Mouse (Mus musculus): ENCODE data around the gene Zfx.

Gene Zfx

DNA sequence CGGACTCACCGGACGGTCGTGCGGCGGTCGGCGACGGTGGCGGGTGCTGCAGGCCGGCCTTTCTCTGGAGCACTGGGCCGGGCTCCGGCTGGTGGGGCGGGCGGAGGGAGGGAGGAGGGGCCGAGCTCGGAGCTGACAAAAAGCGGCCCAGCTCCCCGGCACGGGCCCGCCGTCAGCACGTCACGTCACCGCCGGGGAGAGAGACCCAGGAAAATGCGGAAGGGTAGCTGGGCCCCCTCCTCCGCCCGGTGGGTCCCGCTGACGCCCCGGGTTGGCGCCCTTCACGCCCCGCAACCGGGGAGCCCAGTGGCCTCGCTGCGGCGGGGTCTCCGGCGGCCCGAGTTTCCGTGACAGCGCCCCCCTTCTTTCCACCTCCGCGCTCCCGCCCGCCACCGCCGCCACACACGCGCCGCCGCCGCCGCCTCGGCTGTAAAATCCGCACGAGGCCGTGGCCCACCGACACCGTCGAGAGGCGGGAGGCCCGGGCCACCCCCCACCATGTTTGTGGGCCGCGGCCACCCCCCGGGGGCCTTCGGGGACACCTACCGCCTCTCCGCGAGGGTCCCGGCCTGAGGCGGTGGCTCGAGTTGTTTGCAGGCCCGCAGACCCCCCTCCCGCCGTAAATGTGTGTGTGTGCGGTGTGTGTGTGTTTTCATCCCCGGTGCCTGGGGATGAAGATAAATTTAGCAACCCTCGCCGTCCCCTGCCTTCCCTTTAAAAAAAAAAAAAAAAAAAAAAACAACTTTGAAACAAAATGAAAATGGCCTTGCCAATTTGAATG is at the start of gene Zfx:
Zfx (minus strand) TSS at position 644 of the 781 bp plus-strand sequence.
- peak; percentile 20 to 28 for DNase-seq (ENCODE audit: low spot score in 2 of 2)

DNA sequence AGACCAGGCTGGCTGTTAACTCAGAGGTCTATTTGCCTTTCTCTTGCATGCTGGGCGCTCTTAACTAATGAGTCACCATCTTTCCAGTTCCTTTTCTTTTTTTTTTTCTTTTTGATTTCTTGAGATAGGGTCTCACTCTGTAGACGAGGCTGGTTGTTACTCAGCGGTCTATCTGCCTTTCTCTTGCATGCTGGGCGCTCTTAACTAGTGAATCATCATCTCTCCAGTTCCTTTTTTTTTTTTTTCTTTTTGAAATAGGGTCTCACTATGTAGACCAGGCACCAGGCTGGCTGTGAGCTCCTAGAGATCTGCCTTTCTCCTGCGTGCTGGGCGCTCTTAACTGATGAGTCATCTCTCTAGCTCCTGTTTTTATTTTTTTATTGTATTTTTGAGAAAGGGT is 45.8 kb upstream of the Zfx start:
- DNase-seq (ENCODE audit: low spot score in 2 of 2) = no peak

DNA sequence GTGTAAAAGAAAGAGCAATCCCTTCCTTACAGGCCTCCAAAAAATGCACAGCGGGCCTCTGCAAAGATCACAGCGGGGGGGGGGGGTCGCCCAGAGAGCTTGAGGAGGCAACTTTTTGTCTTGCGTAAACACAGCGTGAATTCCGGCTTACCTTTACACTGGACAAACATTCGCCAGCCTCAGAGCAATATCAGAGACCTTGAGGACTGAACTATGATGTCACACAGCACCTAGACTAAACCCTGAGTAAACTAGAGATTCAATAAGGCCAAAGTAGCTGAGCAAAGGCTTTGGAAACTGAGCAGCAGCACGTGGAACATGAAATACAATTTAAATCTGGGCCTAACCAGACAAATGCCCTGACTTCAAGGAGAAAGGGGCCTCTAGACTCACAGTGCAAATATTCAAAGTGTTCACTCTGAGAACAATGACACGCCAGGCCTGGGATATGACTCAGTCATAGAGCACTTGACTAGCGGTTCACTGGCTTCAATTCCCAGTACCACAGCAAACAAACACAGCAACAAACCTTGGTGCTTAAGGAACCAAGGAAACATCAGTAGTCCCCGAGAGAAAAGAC is 28.8 kb upstream of the Zfx start:
- DNase-seq (ENCODE audit: low spot score in 2 of 2) = no peak

DNA sequence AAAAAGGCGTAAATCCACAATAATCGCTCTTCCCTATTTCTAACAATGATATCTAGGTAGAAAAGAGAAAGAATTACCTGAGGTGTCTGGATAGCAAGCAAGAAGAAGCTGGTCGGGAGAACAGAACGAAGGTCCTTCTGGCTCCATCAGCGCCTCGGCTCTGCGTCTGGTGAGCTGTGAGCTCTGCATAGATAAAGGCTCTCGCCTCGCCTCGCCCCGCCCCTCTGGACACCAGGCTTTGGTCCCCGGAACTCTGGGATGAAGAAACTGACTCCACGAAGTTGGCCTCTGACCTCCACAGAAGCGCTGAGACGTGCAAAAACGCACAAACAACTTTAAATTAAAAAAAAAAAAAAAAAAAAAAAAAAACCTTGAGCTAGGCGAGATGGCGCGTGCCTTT is 27.0 kb upstream of the Zfx start:
- no peak for DNase-seq (ENCODE audit: low spot score in 2 of 2)

DNA sequence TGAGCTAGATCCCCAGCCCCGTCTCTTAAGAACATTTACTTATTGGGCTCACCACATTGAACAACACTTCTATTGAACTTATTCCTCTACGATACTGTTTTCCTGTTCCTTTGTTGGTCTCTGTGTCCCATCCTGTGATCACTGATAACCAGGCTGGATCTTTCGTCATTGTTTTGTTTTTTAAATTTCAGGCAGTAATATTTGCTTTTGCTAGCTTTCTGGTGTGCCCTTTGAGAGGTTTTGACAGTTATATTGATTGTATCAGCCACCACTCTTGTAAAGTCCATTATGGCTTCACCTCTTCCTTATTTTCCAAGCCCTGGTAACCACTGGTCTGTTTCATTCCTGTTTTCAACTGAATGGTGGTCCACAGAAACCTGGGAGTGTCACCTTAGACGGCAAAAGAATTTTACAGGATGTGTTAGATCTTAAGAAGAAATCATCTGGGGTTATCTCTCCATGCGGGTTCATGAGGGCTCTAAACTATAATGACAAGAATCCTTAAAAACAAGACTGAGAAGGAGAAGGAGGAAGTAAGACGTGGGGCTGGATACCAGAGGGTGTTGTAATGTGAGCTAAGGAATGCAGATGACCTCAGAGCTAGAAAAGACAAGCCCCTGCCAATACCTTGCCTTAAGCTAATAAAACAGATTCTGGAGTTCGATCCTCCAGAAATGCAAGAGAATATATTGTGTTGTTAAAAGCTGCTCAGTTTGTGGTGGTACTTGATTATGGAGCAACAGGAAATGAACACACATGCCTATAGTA is 18.7 kb upstream of the Zfx start:
- no peak for DNase-seq (ENCODE audit: low spot score in 2 of 2)

DNA sequence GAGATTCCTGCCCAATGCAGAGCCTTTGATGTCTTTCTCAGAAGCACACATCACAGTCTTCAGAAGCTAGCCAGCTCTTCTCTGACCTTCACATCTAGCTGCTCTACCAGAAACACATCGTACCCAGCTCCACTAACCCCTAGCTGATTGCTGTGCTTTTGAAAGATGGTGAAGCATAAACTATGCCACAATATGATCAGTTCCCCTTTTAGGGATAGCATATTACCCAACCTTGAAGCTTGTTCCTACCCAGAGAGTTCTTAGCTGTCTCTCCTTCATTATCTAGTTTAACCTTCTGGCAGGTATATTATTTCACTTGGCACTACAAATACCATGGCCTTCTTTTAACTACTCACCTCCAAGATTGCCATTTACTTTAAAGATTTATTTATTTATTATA is 16.6 kb upstream of the Zfx start:
- DNase-seq (ENCODE audit: low spot score in 2 of 2) = no peak

DNA sequence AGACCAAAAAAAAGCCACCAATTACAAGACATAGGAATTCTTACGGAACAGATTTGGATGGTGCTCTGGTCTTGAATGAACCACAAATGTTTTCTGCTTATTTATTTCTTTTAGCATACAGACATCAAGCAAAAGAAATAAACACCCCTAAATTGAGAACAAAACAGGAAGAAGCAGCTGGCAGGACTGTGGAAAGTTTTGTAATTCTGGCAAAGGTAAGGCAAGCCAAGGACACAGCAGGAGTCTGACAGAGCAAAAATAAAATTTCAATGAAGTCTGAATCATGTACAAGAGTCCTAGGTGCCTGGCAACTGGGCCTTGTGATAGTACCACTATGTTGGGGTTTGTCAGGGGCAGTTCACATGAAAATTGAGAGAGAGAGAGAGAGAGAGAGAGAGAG is 14.8 kb upstream of the Zfx start:
- DNase-seq (ENCODE audit: low spot score in 2 of 2) = no peak

DNA sequence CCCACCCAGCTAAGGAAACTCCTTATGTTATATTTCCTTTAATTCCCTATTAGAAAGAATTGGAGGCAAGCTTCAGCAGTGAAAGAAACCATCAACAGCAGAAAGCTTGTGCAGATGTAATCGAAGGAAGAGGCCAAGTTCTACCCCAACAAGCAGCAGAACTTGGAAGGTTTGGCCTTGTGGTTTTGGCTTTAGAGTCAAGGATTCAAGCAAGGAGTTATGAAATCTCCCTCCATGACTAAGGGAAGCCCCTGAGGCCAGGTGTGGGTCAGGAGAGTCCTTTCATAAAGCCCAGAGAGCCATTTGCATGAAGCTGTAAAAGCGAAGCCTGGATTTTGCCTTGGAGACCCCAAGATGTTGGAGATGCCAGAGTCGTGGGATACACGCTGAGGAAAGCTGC is 11.6 kb upstream of the Zfx start:
- DNase-seq (ENCODE audit: low spot score in 2 of 2) = no peak

DNA sequence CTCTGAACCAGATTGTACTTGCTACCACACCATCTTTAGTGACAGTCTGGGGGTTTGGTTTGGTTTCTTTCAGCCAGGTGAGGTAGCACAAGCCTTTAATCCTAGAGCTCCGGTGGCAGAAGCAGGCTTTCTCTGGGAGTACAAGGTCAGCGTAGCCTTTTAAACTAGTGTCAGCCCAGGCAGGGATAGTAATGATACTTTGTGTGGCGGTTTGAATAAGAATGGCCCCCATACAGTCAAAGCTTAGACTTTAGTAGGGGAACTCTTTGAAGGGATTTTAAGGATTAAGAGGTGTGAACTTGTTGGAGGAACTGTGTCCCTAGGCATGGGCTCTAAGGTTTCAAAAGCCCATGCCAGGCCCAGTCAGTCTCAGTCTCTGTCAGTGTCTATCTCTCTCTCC is 10.0 kb upstream of the Zfx start:
- no peak for DNase-seq (ENCODE audit: low spot score in 2 of 2)

DNA sequence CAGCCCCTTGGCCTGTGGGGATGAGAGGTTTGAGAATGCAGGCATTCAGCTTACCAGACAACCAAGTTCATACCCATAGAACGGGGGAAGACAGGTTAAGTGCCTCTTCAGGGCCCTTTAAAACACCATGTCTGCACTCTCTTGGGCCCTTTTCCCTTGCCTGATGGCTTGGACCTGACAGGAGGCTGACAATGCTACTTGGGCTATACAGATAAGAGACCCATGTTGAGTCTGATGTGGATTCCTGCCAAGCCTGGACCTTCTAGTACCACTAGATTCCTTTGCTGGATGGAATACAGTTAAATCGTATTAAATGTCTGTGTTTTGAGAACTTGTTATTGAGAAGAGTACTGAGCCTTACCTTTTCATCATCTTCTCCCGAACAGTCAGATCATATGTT is 8.7 kb upstream of the Zfx start:
- DNase-seq (ENCODE audit: low spot score in 2 of 2) = no peak

DNA sequence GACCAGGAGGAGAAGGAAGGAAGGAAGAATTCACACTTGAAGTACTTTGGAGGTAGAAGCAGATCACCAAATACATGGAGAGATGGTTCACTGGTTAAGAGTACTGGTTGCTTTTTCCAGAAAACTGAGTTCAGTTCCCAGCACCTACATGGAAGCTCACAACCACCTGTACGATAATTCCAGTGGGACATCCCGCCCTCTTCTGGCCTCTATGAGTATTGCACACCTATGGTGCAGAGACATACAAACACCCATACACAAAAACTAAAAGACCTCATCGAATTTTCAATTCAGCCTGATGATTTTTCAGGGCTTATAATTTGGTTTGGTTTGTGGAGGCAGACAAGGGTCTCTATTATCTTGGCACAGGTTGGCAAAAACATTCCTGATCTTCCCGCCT is 6.2 kb upstream of the Zfx start:
- DNase-seq (ENCODE audit: low spot score in 2 of 2) = no peak

DNA sequence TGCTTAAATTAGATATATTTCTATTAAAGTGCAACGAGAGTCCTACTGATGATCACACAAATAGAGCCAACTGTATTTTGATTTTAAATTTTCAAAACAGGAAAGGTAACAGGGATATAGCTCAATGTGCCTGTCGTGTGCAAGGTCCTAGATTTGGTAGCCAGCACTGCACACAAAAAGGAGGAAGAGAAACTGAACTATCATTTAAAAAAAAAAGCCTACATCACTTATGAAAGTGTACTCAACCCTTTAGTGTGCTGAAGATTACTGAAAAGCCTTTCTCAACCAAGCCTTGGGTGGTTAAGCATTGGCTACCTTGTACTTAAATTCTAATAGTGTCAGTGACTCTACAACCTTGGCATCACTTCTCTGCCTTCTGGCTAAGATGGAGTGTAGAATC is 2.4 kb upstream of the Zfx start:
- no peak for DNase-seq (ENCODE audit: low spot score in 2 of 2)

DNA sequence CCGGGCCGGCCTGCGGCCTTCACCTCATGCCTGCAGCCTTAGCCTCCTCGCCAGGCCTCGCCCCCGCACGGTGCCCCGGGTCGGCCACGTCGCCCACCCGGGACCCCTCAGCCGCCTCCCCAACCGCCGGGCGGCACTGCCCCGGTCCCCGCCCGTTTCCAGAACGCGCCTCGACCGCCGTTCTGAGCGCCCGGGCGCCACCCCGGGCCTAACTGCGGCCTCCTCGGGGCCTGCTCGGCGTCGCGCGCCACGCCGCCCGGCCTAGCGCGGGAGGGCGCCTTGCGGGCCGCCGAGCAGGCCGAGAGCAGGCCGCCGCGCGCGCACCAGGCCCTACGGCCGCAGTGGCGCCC is 818 bp downstream of the Zfx start:
- no peak for DNase-seq (ENCODE audit: low spot score in 2 of 2)

DNA sequence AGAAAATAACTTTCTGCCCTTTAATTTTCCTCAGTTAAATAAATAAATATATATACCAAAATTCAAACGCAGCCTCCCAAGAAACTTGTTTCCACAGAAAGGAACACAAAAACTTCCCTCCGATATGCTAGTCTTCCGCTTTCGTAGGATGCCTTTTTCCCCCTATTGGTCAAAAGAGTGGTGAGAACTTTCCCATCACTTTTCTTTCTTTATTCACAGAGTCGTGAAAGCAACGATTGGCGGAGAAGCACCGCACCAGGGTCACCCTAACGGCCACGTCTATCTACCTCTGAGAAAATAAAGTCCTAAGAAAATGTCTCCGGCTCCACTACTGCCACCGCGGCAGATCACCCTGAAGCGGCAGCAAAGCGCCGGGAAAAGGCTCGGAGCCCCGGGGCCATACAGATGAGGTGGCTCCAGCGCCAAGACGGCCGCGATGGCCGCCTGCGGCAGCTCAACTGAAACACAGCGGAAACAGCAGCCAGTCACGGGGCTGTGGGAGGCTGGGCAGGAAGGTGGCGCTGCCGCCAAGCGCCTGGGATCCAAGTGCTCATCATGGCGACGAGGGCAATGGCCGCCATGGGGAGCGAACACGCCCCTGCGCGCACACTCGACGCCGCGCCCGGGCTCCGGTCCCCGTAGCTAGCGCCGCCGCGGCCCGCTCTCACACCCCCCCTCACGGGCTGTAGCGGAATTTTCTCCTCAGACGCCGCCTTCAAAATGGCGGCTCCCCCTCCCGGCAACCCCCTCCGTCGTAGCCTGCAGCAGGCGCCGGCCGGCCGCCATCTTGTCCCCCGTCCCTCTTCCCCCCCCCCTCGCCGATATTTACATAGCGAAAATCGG is 1.4 kb downstream of the Zfx start:
- peak; percentile 61 to 65 for DNase-seq (ENCODE audit: low spot score in 2 of 2)

DNA sequence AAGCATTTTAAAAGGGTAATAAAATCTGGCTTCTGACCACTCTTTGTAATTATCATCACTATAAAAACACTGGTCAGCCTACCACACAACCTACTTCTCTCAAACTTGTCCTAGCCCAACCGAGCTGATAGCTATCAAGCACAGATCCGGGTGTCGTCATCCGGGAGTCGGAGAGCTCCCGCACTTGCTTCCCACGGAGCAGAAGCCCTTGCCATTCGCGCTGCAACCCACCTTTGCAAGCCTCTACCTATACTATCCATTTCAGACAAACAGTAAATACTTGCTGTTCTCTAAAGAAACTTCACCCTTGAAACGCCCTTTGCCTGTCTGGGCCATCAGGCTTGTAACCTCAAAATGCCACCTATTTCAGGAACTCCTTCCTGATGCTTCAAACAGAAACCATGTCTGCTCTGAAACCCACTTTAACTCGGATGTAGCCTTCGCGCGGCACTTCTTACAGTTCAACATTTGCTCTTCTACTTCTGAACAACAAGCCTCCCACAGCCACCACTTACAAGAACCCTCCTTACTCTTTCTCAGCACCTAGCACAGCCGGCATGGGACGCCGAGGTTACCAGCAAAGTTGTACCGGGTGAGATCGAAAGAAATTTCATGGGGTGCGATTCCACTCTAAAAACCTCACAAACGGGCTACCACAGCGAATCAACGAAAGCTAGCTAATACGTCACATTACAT is 2.2 kb downstream of the Zfx start:
- DNase-seq (ENCODE audit: low spot score in 2 of 2) = no peak

DNA sequence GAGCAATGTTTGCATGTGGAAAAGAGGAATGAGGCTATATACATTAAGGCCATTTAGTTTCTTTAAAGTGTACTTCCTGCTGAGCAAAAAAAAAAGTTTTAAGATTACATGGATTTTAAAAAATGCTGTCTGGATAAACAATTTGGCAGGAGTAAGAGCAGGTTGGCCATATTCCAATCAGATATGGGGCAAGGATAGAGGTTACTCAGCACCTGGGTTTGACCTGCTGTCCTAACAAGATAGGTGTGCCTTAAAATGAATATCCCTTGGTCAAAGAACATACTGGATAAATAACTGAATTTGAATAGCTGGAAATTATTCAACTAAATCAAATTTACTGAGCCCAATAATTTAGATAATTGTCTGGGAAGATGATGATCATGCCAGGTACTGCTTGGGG is 5.2 kb downstream of the Zfx start:
- no peak for DNase-seq (ENCODE audit: low spot score in 2 of 2)

DNA sequence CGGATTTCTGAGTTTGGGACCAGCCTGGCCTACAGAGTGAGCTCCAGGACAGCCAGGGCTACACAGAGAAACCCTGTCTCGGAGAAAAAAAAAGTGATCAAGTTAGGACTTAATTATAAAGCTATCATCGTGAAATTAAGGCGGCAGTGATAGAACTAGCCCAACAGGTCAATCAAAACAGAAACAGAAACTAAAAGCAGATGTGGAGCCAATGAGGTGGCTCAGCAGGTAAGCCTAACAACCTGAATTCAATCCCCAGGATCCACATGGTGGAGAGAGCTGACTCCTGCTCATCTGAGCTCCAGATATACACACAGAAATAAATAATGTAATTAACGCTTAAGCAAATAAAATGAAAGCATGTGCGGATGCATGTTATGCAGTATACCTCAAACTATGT is 7.6 kb downstream of the Zfx start:
- no peak for DNase-seq (ENCODE audit: low spot score in 2 of 2)

DNA sequence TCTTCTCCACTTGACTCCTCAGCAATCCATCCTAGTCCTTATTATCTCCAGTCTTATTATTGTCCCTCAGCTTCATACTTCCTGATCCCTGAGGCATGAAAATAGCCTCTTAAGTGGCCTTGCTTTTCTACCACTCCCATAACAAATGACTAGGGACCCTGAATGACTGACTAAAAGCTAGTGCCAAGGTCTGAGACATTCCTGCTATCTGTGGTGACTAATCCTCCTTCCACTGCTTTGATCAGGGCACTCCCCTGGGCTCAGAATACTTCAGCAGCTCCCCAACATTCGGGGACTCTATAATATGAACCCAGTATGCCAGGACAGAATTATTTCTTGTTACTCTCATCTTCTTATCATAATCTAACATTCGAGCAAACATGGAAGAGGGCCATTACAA is 17.5 kb downstream of the Zfx start:
- no peak for DNase-seq (ENCODE audit: low spot score in 2 of 2)

DNA sequence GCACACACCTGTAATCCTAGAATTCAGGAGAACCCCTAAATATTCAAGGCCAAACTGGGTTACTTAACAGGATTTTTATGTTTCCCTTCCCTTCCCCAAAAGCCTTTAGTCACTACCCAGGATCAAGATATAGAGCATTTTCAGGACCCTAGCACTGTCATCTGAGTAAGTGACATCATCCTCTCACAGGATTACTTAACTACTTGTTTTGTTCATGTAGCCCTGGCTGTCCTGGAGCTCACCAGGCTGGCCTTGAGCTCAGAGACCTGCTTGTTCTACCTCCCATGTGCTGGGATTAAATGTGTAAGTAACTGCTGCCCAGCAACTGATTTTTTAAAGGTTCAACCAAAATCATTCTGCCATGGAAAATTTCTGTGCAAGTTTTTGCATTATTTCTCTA is 20.6 kb downstream of the Zfx start:
- DNase-seq (ENCODE audit: low spot score in 2 of 2) = no peak

DNA sequence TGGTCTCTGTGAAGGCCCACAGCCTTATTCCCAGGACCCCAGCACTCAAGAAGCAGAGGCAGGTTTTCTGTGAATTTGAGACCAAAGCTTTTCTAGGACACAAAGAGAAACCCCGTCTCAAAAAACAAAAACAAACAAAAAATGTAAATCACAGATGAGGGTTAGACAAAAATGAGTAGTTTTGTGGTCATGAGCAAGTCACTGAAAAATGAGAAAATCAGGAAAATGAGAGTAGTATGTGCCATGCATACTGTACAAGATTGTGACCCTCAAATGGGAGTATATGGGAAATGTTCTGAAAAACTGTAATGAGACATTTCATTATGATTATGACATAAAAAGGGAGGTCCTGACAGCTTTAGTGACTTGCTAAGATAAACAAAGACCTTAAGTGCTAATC is 22.9 kb downstream of the Zfx start:
- DNase-seq (ENCODE audit: low spot score in 2 of 2) = no peak

DNA sequence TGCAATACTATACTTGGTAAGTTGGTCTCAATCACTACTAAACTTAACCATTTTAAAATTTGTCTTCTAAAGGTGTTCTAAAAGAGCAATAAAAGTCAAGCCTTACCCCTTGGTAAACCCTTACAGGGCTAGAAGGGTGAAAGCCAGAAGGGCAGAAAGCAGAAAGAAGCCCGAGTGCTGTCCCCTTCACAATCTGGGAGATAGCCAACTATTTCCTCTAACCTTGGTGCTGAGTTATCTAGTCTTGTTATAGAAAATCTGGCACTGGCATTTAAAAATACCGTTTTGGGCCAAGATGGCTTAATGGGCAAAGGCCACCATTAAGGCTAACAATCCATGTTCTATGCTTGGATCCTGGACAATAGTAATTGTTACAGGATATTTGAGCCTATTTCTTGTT is 32.5 kb downstream of the Zfx start:
- DNase-seq (ENCODE audit: low spot score in 2 of 2) = no peak

DNA sequence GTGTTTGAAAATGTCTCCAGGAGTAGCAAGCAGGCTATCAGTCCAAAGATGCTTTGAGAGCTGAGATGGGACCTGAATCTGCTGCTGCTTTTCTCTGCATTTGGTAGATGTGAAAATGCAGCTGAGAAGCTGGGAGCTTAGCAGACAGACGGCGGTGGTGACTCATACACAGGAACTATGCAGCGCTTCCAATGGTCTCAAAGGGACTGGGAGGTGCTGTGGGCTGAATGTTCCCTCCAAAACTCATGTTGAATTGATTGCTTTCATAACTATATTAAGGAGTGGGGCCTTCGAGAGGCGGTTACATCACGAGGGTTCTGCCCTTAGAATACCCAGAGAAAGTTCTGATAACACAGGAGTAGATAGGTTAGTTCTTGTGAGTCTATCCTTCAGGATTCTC is 62.3 kb downstream of the Zfx start:
- peak in 1 of 2 experiments; percentile 7 for DNase-seq (ENCODE audit: low spot score in 2 of 2)
